Mouse (Mus musculus): ENCODE results near the gene Sema4c. TPM values are rescaled to one million over a fixed set of nuclear protein-coding genes. Genes with fewer than 3 reads are reported as not detected.

Sema4c gene
- total RNA-seq (2012; rRNA removed), result 0.19 and 0.33 TPM in 2 replicates
- polyA plus RNA-seq (2012; ENCODE audit: insufficient read depth in 1 of 2, insufficient read length in 2 of 2, low read depth in 1 of 2, low replicate concordance in 2 of 2, missing spikeins in 1 of 2), result 1 to 10 TPM in 1 of 2 experiments, not detected in 1; 1.4 TPM

DNA sequence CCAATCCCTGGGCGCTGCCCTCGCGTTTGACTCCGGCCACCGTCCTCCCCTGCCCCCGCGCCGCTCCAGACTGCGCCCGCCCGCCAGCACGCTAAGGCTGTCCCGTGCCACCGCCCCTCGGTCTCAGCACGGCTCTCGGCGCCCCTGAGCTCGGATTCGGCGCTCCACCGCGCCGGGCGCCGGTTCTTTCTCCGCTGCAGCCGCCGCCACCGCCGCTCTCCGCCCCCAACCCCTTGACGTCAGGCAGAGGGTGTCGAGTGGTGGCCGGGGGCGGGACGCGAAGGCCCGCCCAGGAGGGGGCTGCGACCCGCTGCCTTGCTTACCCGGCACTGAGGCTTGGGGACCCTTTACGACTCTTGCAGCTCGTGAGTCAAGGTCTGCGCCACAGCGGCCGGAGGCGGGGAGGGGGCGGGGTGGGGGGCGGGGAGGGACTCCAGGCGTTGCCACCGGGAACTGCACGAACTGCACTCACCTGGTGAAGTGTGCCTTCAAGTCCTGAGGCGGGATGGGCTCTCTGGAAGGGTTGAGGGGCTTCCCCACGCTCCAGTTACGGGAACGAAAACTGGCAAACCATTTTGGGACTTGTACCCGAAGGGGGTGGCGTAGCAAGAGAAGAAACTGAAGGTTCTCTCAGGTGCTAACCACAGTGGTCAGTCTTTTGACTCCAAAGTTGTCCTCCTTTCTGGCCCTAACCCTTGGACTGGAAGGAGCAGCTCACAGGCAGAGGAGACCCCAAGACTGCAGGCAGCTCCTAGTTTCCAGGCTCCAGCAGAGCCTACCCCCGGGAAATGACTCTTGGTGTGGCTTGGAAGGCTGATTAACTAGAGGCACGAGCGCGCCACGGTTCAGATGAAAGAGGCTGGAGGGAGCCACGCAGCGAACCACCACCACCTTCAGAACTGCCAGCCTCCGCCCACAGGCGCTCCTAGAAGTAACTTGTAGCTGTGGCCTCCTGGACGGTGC lies at the start of gene Sema4c:
Gene Sema4c, minus strand, starts transcription at position 319 of the 963 bp plus-strand sequence.
- Histone ChIP-seq H3K4me1 (ENCODE audit: control insufficient read depth in 1 of 2, insufficient read depth in 2 of 2, low read length in 2 of 2) (peaks cover 2 to 10% of the 10 kb centered on the region in 2 experiments; a peak in 3 of 4 replicates), H3K79me2 (ENCODE audit: control insufficient read depth, insufficient read depth, low read length, poor library complexity) (no peaks in the 10 kb centered on the region; the same call in 1 of the 2 replicates), H3K4me3 (ENCODE audit: control insufficient read depth in 1 of 2, insufficient read depth in 1 of 2, low read depth in 2 of 2, low read length in 2 of 2) (peak within 1 kb of the TSS; percentile 70 to 78), H3K9ac (ENCODE audit: control insufficient read depth, low read depth, low read length, poor library complexity, severe bottlenecking) (peak within 1 kb of the TSS; percentile 64), H3K27ac (ENCODE audit: control insufficient read depth, low read depth, low read length) (no peak within 1 kb of the TSS), H3K27me3 (ENCODE audit: control insufficient read depth in 1 of 2, insufficient read depth in 2 of 2, low read length in 2 of 2) (peaks cover 13% of the 10 kb centered on the region in 2 experiments), H3K36me3 (ENCODE audit: control insufficient read depth in 1 of 2, insufficient read depth in 2 of 2, low read length in 2 of 2) (no peaks in the 10 kb centered on the region), H3K9me3 (replicated peaks; ENCODE audit: insufficient read depth, low read length) (no peaks in the 10 kb centered on the region)
- peak; percentile 42 for DNase-seq (ENCODE audit: low read depth, low spot score)
- TF ChIP-seq POLR2AphosphoS2 (IDR thresholded peaks at IDR 0.05; ENCODE audit: low read length), result no peak
- no peak for TF ChIP-seq MAFK (IDR thresholded peaks at IDR 0.05; ENCODE audit: borderline replicate concordance, low read depth, low read length)
- no peak for TF ChIP-seq TCF12 (IDR thresholded peaks at IDR 0.05; ENCODE audit: low read depth, low read length)
- 0 out of 2 replicates have a peak, but pooled peaks have one; percentile 22 for TF ChIP-seq UBTF (IDR thresholded peaks at IDR 0.05; ENCODE audit: borderline replicate concordance, insufficient read depth, low read depth, low read length)

GRCm38 (mm10) chr1:36606951-36607350 lies 48.8 kb upstream of the Sema4c start:
- no peak for DNase-seq (ENCODE audit: low read depth, low spot score)
- no peak overlapping the region for H3K27ac ChIP-seq (ENCODE audit: control insufficient read depth, low read depth, low read length)
- peaks cover 0 to 3% of the 10 kb centered on the region in 2 experiments; a peak in 1 of 4 replicates for H3K27me3 ChIP-seq (ENCODE audit: control insufficient read depth in 1 of 2, insufficient read depth in 2 of 2, low read length in 2 of 2)
- H3K4me3 ChIP-seq (ENCODE audit: control insufficient read depth in 1 of 2, insufficient read depth in 1 of 2, low read depth in 2 of 2, low read length in 2 of 2), result no peak overlapping the region
- TF ChIP-seq POLR2AphosphoS2 (IDR thresholded peaks at IDR 0.05; ENCODE audit: low read length), result no peak
- no peak for TF ChIP-seq RCOR1 (IDR thresholded peaks at IDR 0.05; ENCODE audit: low read depth, low read length)
- no peak for TF ChIP-seq HCFC1 (IDR thresholded peaks at IDR 0.05; ENCODE audit: low read depth, low read length)
- TF ChIP-seq GABPA (IDR thresholded peaks at IDR 0.05; ENCODE audit: low read depth, low read length), result no peak
- TF ChIP-seq RAD21 (IDR thresholded peaks at IDR 0.05; ENCODE audit: low read depth, low read length), result no peak
- H3K9me3 ChIP-seq (replicated peaks; ENCODE audit: insufficient read depth, low read length), result no peaks in the 10 kb centered on the region
- no peaks in the 10 kb centered on the region for H3K4me1 ChIP-seq (ENCODE audit: control insufficient read depth in 1 of 2, insufficient read depth in 2 of 2, low read length in 2 of 2)
- H3K9ac ChIP-seq (ENCODE audit: control insufficient read depth, low read depth, low read length, poor library complexity, severe bottlenecking), result no peak overlapping the region
- H3K79me2 ChIP-seq (ENCODE audit: control insufficient read depth, insufficient read depth, low read length, poor library complexity), result no peaks in the 10 kb centered on the region
- H3K36me3 ChIP-seq (ENCODE audit: control insufficient read depth in 1 of 2, insufficient read depth in 2 of 2, low read length in 2 of 2), result no peaks in the 10 kb centered on the region

GRCm38 (mm10) chr1:36604254-36605156 lies 46.4 kb upstream of the Sema4c start:
- DNase-seq (ENCODE audit: low read depth, low spot score), result no peak
- no peak overlapping the region for H3K27ac ChIP-seq (ENCODE audit: control insufficient read depth, low read depth, low read length)
- peaks cover 0 to 3% of the 10 kb centered on the region in 2 experiments; a peak in 1 of 4 replicates for H3K27me3 ChIP-seq (ENCODE audit: control insufficient read depth in 1 of 2, insufficient read depth in 2 of 2, low read length in 2 of 2)
- TF ChIP-seq RAD21 (IDR thresholded peaks at IDR 0.05; ENCODE audit: low read depth, low read length) (no peak), NELFE (IDR thresholded peaks at IDR 0.05; ENCODE audit: low read depth, low read length) (no peak), ZNF384 (IDR thresholded peaks at IDR 0.05; ENCODE audit: low read depth, low read length) (no peak), USF1 (IDR thresholded peaks at IDR 0.05; ENCODE audit: low read depth, low read length) (no peak), RCOR1 (IDR thresholded peaks at IDR 0.05; ENCODE audit: low read depth, low read length) (no peak), ETS1 (IDR thresholded peaks at IDR 0.05; ENCODE audit: low read depth, low read length) (no peak), ELF1 (IDR thresholded peaks at IDR 0.05; ENCODE audit: low read depth, low read length) (no peak), ZMIZ1 (IDR thresholded peaks at IDR 0.05; ENCODE audit: low read depth, low read length) (no peak)
- no peaks in the 10 kb centered on the region for H3K79me2 ChIP-seq (ENCODE audit: control insufficient read depth, insufficient read depth, low read length, poor library complexity)
- no peaks in the 10 kb centered on the region for H3K4me1 ChIP-seq (ENCODE audit: control insufficient read depth in 1 of 2, insufficient read depth in 2 of 2, low read length in 2 of 2)
- H3K4me3 ChIP-seq (ENCODE audit: control insufficient read depth in 1 of 2, insufficient read depth in 1 of 2, low read depth in 2 of 2, low read length in 2 of 2), result no peak overlapping the region
- no peak overlapping the region for H3K9ac ChIP-seq (ENCODE audit: control insufficient read depth, low read depth, low read length, poor library complexity, severe bottlenecking)
- no peaks in the 10 kb centered on the region for H3K36me3 ChIP-seq (ENCODE audit: control insufficient read depth in 1 of 2, insufficient read depth in 2 of 2, low read length in 2 of 2)
- H3K9me3 ChIP-seq (replicated peaks; ENCODE audit: insufficient read depth, low read length), result no peaks in the 10 kb centered on the region
